Mouse (Mus musculus) erythroblast, adult 5-6 weeks (primary cell): Measurements from ENCODE around the gene Megf8. TPM values are rescaled to one million over a fixed set of nuclear protein-coding genes. Genes with fewer than 3 reads are reported as not detected.

Experiments
- ATAC-seq: replicated peaks from 2 replicates; pipeline ENCODE4 v1.8.0; 2016; ENCODE audit warnings: moderate number of reproducible peaks, mild to moderate bottlenecking, moderate TSS enrichment, inconsistent platforms; ENCODE audit not compliant: poor library complexity, low FRiP score, severe bottlenecking
- total RNA-seq, 2 experiments: library from RNA; stranded (forward) in 1 of 2; stranded (reverse) in 1 of 2; fragments of 150-400 nt in 1 of 2; fragments of 200-764, 138-1000 nt in 1 of 2; gene quantifications; 2 replicates each; pipeline versions ENCODE4 v1.2.3 to v1.2.4; 2015 to 2017; ENCODE audit warnings: low replicate concordance in 2 of 2

Megf8 gene
- total RNA-seq, 2 experiments from 2014 or later, result 0.19 TPM; not detected in 1

GRCm38 (mm10) chr7:25278341-25279075 is 38.5 kb upstream of the Megf8 start:
- ATAC-seq, result peak; percentile 50

- peak; percentile 12; the same call in 1 of the 2 replicates for ATAC-seq
Observed at GRCm38 (mm10) chr7:25279076-25279860, 37.7 kb upstream of the Megf8 start.

- no peak for ATAC-seq
Observed at GRCm38 (mm10) chr7:25279861-25280791, 36.8 kb upstream of the Megf8 start.

- peak; percentile 52 for ATAC-seq
Observed at GRCm38 (mm10) chr7:25281166-25281733, 35.7 kb upstream of the Megf8 start.

GRCm38 (mm10) chr7:25281734-25282601 is 35.0 kb upstream of the Megf8 start:
- peak; percentile 71 for ATAC-seq

- 0 out of 2 replicates have a peak, but pooled peaks have one; percentile 2 for ATAC-seq
Observed at GRCm38 (mm10) chr7:25282731-25283211, 34.2 kb upstream of the Megf8 start.

GRCm38 (mm10) chr7:25283637-25284036 is 33.3 kb upstream of the Megf8 start:
- no peak for ATAC-seq

GRCm38 (mm10) chr7:25284171-25284570 is 32.8 kb upstream of the Megf8 start:
- ATAC-seq, result no peak

GRCm38 (mm10) chr7:25284766-25285165 is 32.2 kb upstream of the Megf8 start:
- no peak for ATAC-seq

- ATAC-seq, result no peak
Observed at GRCm38 (mm10) chr7:25285511-25286238, 31.3 kb upstream of the Megf8 start.

GRCm38 (mm10) chr7:25286989-25287388 is 30.0 kb upstream of the Megf8 start:
- ATAC-seq, result no peak

- no peak for ATAC-seq
Observed at GRCm38 (mm10) chr7:25288011-25288410, 29.0 kb upstream of the Megf8 start.

GRCm38 (mm10) chr7:25288721-25289120 is 28.2 kb upstream of the Megf8 start:
- ATAC-seq, result no peak

GRCm38 (mm10) chr7:25289925-25290324 is 27.0 kb upstream of the Megf8 start:
- no peak for ATAC-seq

GRCm38 (mm10) chr7:25290463-25290862 is 26.5 kb upstream of the Megf8 start:
- ATAC-seq, result no peak

GRCm38 (mm10) chr7:25290911-25291310 is 26.1 kb upstream of the Megf8 start:
- ATAC-seq, result no peak

- ATAC-seq, result no peak
Observed at GRCm38 (mm10) chr7:25292107-25292506, 24.9 kb upstream of the Megf8 start.

GRCm38 (mm10) chr7:25293191-25293739 is 23.7 kb upstream of the Megf8 start:
- ATAC-seq, result no peak
